Mouse (Mus musculus): Measurements from ENCODE around the gene Nrbp1. TPM values are rescaled to one million over a fixed set of nuclear protein-coding genes. Genes with fewer than 3 reads are reported as not detected.

Gene Nrbp1
- polyA plus RNA-seq, 1 experiment: 93.7 TPM

- no peak overlapping the region for H3K4me3 ChIP-seq (replicated peaks; ENCODE audit: control insufficient read depth, low read depth, low read length)
- TF ChIP-seq POLR2A (IDR thresholded peaks at IDR 0.05; ENCODE audit: borderline replicate concordance, control insufficient read depth, low read depth, low read length): no peak
- TF ChIP-seq CTCF (IDR thresholded peaks at IDR 0.05; ENCODE audit: control insufficient read depth, insufficient read depth, low read length): no peak
- H3K4me1 ChIP-seq (ENCODE audit: control insufficient read depth, insufficient read depth, low read length): no peaks in the 10 kb centered on the region
- no peak overlapping the region for H3K27ac ChIP-seq (ENCODE audit: control insufficient read depth, insufficient read depth, low read depth, low read length, poor library complexity)
- WGBS: 67% methylated on average over 2 of the region's 2 CpGs
Observed at GRCm38 (mm10) chr5:31255971-31256370, 15.3 kb downstream of the Nrbp1 start.

GRCm38 (mm10) chr5:31257616-31258015 is 17.0 kb downstream of the Nrbp1 start:
- WGBS: 85% methylated on average over 11 of the region's 11 CpGs
- Histone ChIP-seq H3K4me1 (ENCODE audit: control insufficient read depth, insufficient read depth, low read length) (no peaks in the 10 kb centered on the region), H3K4me3 (replicated peaks; ENCODE audit: control insufficient read depth, low read depth, low read length) (no peak overlapping the region), H3K27ac (ENCODE audit: control insufficient read depth, insufficient read depth, low read depth, low read length, poor library complexity) (no peak overlapping the region)
- no peak for TF ChIP-seq CTCF (IDR thresholded peaks at IDR 0.05; ENCODE audit: control insufficient read depth, insufficient read depth, low read length)
- TF ChIP-seq POLR2A (IDR thresholded peaks at IDR 0.05; ENCODE audit: borderline replicate concordance, control insufficient read depth, low read depth, low read length): no peak

- no peaks in the 10 kb centered on the region for H3K4me1 ChIP-seq (ENCODE audit: control insufficient read depth, insufficient read depth, low read length)
- no peak overlapping the region for H3K4me3 ChIP-seq (replicated peaks; ENCODE audit: control insufficient read depth, low read depth, low read length)
- TF ChIP-seq POLR2A (IDR thresholded peaks at IDR 0.05; ENCODE audit: borderline replicate concordance, control insufficient read depth, low read depth, low read length) (no peak), CTCF (IDR thresholded peaks at IDR 0.05; ENCODE audit: control insufficient read depth, insufficient read depth, low read length) (no peak)
- no peak overlapping the region for H3K27ac ChIP-seq (ENCODE audit: control insufficient read depth, insufficient read depth, low read depth, low read length, poor library complexity)
- 77% methylated on average over 7 of the region's 7 CpGs for WGBS
Observed at GRCm38 (mm10) chr5:31266101-31266500, 25.4 kb downstream of the Nrbp1 start.

GRCm38 (mm10) chr5:31267686-31268085 is 27.0 kb downstream of the Nrbp1 start:
- TF ChIP-seq CTCF (IDR thresholded peaks at IDR 0.05; ENCODE audit: control insufficient read depth, insufficient read depth, low read length) (no peak), POLR2A (IDR thresholded peaks at IDR 0.05; ENCODE audit: borderline replicate concordance, control insufficient read depth, low read depth, low read length) (no peak)
- Histone ChIP-seq H3K4me1 (ENCODE audit: control insufficient read depth, insufficient read depth, low read length) (no peaks in the 10 kb centered on the region), H3K27ac (ENCODE audit: control insufficient read depth, insufficient read depth, low read depth, low read length, poor library complexity) (no peak overlapping the region), H3K4me3 (replicated peaks; ENCODE audit: control insufficient read depth, low read depth, low read length) (no peak overlapping the region)
- WGBS: 57% methylated on average over 6 of the region's 6 CpGs

GRCm38 (mm10) chr5:31273018-31273417 is 32.4 kb downstream of the Nrbp1 start:
- H3K4me1 ChIP-seq (ENCODE audit: control insufficient read depth, insufficient read depth, low read length): no peaks in the 10 kb centered on the region
- no peak overlapping the region for H3K27ac ChIP-seq (ENCODE audit: control insufficient read depth, insufficient read depth, low read depth, low read length, poor library complexity)
- 82% methylated on average over 6 of the region's 6 CpGs for WGBS
- no peak overlapping the region for H3K4me3 ChIP-seq (replicated peaks; ENCODE audit: control insufficient read depth, low read depth, low read length)
- TF ChIP-seq CTCF (IDR thresholded peaks at IDR 0.05; ENCODE audit: control insufficient read depth, insufficient read depth, low read length) (no peak), POLR2A (IDR thresholded peaks at IDR 0.05; ENCODE audit: borderline replicate concordance, control insufficient read depth, low read depth, low read length) (no peak)

- 41% methylated on average over 20 of the region's 20 CpGs for WGBS
- Histone ChIP-seq H3K4me1 (ENCODE audit: control insufficient read depth, insufficient read depth, low read length) (no peaks in the 10 kb centered on the region; the same call in 1 of the 2 replicates), H3K27ac (ENCODE audit: control insufficient read depth, insufficient read depth, low read depth, low read length, poor library complexity) (no peak overlapping the region), H3K4me3 (replicated peaks; ENCODE audit: control insufficient read depth, low read depth, low read length) (no peak overlapping the region)
- TF ChIP-seq CTCF (IDR thresholded peaks at IDR 0.05; ENCODE audit: control insufficient read depth, insufficient read depth, low read length) (no peak), POLR2A (IDR thresholded peaks at IDR 0.05; ENCODE audit: borderline replicate concordance, control insufficient read depth, low read depth, low read length) (no peak)
Observed at GRCm38 (mm10) chr5:31279245-31279988, 38.8 kb downstream of the Nrbp1 start.

GRCm38 (mm10) chr5:31288225-31288624 is 47.6 kb downstream of the Nrbp1 start:
- H3K4me1 ChIP-seq (ENCODE audit: control insufficient read depth, insufficient read depth, low read length): peaks cover 4% of the 10 kb centered on the region; the same call in 1 of the 2 replicates
- peak overlapping the region; percentile 58 for H3K27ac ChIP-seq (ENCODE audit: control insufficient read depth, insufficient read depth, low read depth, low read length, poor library complexity)
- TF ChIP-seq CTCF (IDR thresholded peaks at IDR 0.05; ENCODE audit: control insufficient read depth, insufficient read depth, low read length): no peak
- TF ChIP-seq POLR2A (IDR thresholded peaks at IDR 0.05; ENCODE audit: borderline replicate concordance, control insufficient read depth, low read depth, low read length): no peak
- H3K4me3 ChIP-seq (replicated peaks; ENCODE audit: control insufficient read depth, low read depth, low read length): no peak overlapping the region
- 15% methylated on average over 4 of the region's 4 CpGs for WGBS

- Histone ChIP-seq H3K27ac (ENCODE audit: control insufficient read depth, insufficient read depth, low read depth, low read length, poor library complexity) (peak overlapping the region; percentile 17), H3K4me3 (replicated peaks; ENCODE audit: control insufficient read depth, low read depth, low read length) (no peak overlapping the region)
Observed at GRCm38 (mm10) chr5:31288655-31289054, 48.0 kb downstream of the Nrbp1 start.

More at GRCm38 (mm10) chr5:31288655-31289054, 48.0 kb downstream of the Nrbp1 start:
- H3K4me1 ChIP-seq (ENCODE audit: control insufficient read depth, insufficient read depth, low read length): peaks cover 4% of the 10 kb centered on the region; the same call in 1 of the 2 replicates
- no peak for TF ChIP-seq CTCF (IDR thresholded peaks at IDR 0.05; ENCODE audit: control insufficient read depth, insufficient read depth, low read length)
- no peak for TF ChIP-seq POLR2A (IDR thresholded peaks at IDR 0.05; ENCODE audit: borderline replicate concordance, control insufficient read depth, low read depth, low read length)
- 46% methylated on average over 3 of the region's 3 CpGs for WGBS
